Mouse (Mus musculus) granulocyte monocyte progenitor cell, adult 5-6 weeks (primary cell): ENCODE data around the gene Dennd1c. TPM values are rescaled to one million over a fixed set of nuclear protein-coding genes. Genes with fewer than 3 reads are reported as not detected.

ENCODE experiments used
- ATAC-seq: replicated peaks from 2 replicates; pipeline ENCODE4 v1.8.0; 2016; ENCODE audit warnings: mild to moderate bottlenecking, moderate TSS enrichment, inconsistent platforms; ENCODE audit not compliant: poor library complexity, severe bottlenecking
- total RNA-seq, 2 experiments: library from RNA; stranded (forward) in 1 of 2; stranded (reverse) in 1 of 2; fragments of 200-712, 200-1000 nt in 1 of 2; fragments of >200 nt in 1 of 2; fragmentation: Nextera tagmentation in 1 of 2; gene quantifications; 2 replicates each; pipeline ENCODE4 v1.2.3; 2014 to 2017

The Dennd1c gene
- total RNA-seq, 2 experiments from 2014 or later = 2.9 to 24.7 TPM

- no peak for ATAC-seq
Observed at GRCm38 (mm10) chr17:57056246-57056645, 22.1 kb downstream of the Dennd1c start.

DNA sequence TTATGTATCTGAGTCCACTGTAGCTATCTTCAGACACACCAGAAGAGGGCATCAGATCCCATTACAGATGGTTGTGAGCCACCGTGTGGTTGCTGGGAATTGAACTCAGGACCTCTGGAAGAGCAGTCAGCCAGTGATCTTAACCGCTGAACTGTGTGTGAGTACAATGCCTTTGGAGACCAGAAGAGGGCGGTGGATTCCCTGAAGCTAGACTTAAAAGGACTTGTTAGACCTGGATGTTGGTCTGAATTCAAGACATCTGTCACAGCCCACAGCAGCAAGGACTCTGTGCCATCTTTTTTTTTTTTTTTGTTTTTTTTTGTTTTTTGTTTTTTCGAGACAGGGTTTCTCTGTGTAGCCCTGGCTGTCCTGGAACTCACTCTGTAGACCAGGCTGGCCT lies 26.6 kb downstream of the Dennd1c start:
- peak; percentile 63 for ATAC-seq

DNA sequence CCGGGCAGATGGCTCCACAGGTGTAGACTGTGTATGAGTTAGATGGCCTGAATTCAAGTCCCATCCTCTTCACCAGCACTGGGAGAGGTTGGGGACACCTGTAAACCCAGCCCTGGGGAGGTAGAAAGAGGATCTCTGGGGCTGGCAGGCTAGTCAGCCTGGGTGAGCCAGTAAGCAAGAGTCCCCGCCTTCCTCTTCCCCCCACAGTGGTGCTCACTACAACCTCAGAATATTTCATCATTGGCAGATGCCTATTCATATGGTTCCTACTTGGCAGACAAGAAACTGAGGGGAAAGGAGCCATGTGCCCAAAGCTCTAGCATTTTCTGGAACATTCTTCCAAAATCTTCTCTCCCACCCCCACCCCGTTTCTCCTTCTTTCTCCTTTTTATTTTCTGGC lies 29.5 kb downstream of the Dennd1c start:
- peak; percentile 82 for ATAC-seq

DNA sequence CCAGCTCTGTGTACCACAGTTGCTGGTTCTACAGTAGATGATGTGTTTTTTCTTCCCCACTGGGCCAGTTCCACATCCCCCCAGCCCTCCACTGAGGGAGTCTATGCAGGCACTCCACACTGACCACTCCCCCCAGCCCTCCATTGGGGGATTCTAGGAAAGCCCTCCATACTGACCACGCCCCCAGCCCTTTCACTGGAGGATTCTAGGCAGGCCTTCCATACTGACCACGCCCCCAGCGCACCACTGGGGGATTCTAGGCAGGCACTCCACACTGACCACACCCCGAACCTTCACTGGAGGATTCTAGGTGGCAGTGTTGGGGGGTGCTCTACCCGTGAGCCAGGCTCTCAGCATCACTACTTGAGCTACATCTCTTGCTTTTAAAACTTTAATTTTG lies 30.9 kb downstream of the Dennd1c start:
- peak; percentile 42 for ATAC-seq

- ATAC-seq = no peak
Observed at GRCm38 (mm10) chr17:57041554-57041953, 36.8 kb downstream of the Dennd1c start, which contains the start of gene Slc25a41. Slc25a41 (minus strand) TSS chr17:57041654.

- peak; percentile 38; the same call in 1 of the 2 replicates for ATAC-seq
Observed at GRCm38 (mm10) chr17:57038978-57039377, 39.3 kb downstream of the Dennd1c start.

GRCm38 (mm10) chr17:57032854-57033253 lies 45.5 kb downstream of the Dennd1c start:
- ATAC-seq = no peak

DNA sequence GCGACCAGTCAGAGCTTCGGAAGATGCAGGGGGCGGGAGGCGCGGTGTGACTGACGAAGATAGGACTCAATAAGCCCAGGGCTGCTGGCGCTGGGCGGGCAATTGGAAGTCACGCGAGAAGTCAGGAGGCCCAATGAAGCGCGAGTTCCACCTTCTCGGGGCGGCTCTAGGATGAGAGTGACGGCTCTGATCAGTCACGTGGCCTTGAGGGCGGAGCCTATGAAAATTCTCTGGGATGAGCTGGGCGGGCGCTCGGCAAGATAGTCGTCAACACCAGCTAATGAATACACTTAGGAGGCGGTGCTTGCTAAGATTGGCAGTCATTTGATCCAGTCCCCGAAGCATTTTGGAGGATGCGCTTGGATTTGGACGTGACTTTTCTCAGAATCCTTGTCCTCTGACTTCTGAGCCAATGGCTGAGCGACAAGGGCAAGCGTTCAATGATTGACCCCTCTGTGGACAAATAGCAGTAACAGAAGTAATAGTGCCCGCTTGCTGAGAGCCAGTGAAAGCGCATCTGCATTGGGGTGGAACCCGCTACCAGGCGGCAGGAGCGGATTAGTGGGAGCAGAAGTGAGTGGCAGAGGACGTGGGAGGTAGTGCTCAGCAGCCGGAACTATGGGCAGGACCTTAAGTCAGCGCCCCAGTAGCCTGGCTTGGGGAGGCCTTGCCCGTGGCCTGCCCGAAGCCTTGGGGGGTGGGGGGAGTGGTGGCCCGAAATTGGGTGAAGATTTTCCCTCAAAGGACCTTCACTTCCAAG lies 46.5 kb downstream of the Dennd1c start:
- ATAC-seq = peak; percentile 80

- no peak for ATAC-seq
Observed at GRCm38 (mm10) chr17:57030931-57031660, 47.2 kb downstream of the Dennd1c start, which contains the start of gene Khsrp. Khsrp (minus strand) TSS chr17:57031522.

GRCm38 (mm10) chr17:57029691-57030090 lies 48.6 kb downstream of the Dennd1c start:
- ATAC-seq = no peak

DNA sequence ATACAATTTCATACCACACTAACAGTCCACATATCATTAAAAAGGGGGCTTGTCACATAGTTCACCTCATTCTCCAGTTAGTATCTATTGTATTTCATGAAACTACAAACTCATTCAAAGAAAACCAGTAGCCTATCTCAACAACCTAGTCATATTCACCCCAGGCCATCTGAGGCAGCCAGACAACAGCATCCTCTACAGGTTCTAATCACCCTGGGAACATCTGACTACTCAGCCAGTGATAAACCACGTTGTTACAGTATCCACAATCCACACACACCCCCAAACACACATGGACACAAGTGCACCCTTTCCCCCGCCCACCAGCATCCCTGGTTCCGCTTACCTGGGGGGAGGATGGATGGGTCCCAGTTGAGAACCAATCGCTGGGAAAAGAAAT lies 50.8 kb downstream of the Dennd1c start:
- no peak for ATAC-seq

DNA sequence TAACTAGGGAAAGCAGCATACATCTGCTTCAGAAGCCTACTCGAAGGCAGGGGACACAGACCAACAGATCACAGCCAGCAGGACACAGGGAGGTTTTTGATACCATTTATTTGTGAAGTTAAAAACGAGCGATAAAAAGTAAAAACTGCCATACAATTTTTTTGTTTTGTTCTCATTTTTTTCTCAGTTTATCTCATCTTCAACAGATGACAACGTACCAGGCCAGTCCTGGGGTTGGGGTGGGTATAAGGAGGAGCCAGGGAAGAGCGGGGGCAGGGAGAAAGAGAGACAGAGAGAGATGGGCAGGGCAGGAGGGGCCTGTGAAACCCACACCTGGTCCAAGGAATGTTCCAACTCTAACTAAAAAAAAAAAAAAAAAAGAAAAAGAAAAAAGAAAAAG lies 57.4 kb downstream of the Dennd1c start:
- ATAC-seq = no peak

GRCm38 (mm10) chr17:57019693-57020092 lies 58.6 kb downstream of the Dennd1c start:
- no peak for ATAC-seq

Other genes with a start within 250 kb of the Dennd1c start
- gene Rfx2, start 247.5 kb downstream of the Dennd1c start, total RNA-seq (2014; fragmentation: Nextera tagmentation) = 4.4 and 6.4 TPM in 2 replicates
- gene Rfx2, start 247.5 kb downstream of the Dennd1c start, total RNA-seq (2017) = 1.6 and 2.8 TPM in 2 replicates
- gene Acsbg2, start 204.1 kb downstream of the Dennd1c start, total RNA-seq (2014; fragmentation: Nextera tagmentation) = not detected in 2 replicates
- not detected in 2 replicates for gene Acsbg2, start 204.1 kb downstream of the Dennd1c start, total RNA-seq (2017)
- gene 1700061G19Rik, start 203.0 kb downstream of the Dennd1c start, total RNA-seq (2014; fragmentation: Nextera tagmentation) = 0.47 TPM in 1 of 2 replicates, not detected in the other
- 0.17 TPM in 1 of 2 replicates, not detected in the other for gene 1700061G19Rik, start 203.0 kb downstream of the Dennd1c start, total RNA-seq (2017)
- gene Mllt1, start 143.1 kb downstream of the Dennd1c start, total RNA-seq (2014; fragmentation: Nextera tagmentation) = 20.6 and 26.9 TPM in 2 replicates
- gene Mllt1, start 143.1 kb downstream of the Dennd1c start, total RNA-seq (2017) = 16.6 and 17.0 TPM in 2 replicates
- not detected in 2 replicates for gene Acer1, start 96.4 kb downstream of the Dennd1c start, total RNA-seq (2014; fragmentation: Nextera tagmentation)
- gene Acer1, start 96.4 kb downstream of the Dennd1c start, total RNA-seq (2017) = not detected in 2 replicates
- 48.8 and 80.1 TPM in 2 replicates for gene Clpp, start 88.2 kb downstream of the Dennd1c start, total RNA-seq (2014; fragmentation: Nextera tagmentation)
- 88.7 and 94.7 TPM in 2 replicates for gene Clpp, start 88.2 kb downstream of the Dennd1c start, total RNA-seq (2017)
- gene Alkbh7, start 81.2 kb downstream of the Dennd1c start, total RNA-seq (2014; fragmentation: Nextera tagmentation) = 11.3 and 24.4 TPM in 2 replicates
- 17.3 and 18.7 TPM in 2 replicates for gene Alkbh7, start 81.2 kb downstream of the Dennd1c start, total RNA-seq (2017)
- not detected in 2 replicates for gene Pspn, start 78.5 kb downstream of the Dennd1c start, total RNA-seq (2014; fragmentation: Nextera tagmentation)
- not detected in 2 replicates for gene Pspn, start 78.5 kb downstream of the Dennd1c start, total RNA-seq (2017)
- 47.6 and 63.8 TPM in 2 replicates for gene Gtf2f1, start 67.2 kb downstream of the Dennd1c start, total RNA-seq (2014; fragmentation: Nextera tagmentation)
- gene Gtf2f1, start 67.2 kb downstream of the Dennd1c start, total RNA-seq (2017) = 103 and 116 TPM in 2 replicates
- not detected in 2 replicates for gene Gm17949, start 67.0 kb downstream of the Dennd1c start, total RNA-seq (2014; fragmentation: Nextera tagmentation)
- gene Gm17949, start 67.0 kb downstream of the Dennd1c start, total RNA-seq (2017) = not detected in 2 replicates
- gene Khsrp, start 47.0 kb downstream of the Dennd1c start, total RNA-seq (2014; fragmentation: Nextera tagmentation) = 96.6 and 149 TPM in 2 replicates
- 68.9 and 84.0 TPM in 2 replicates for gene Khsrp, start 47.0 kb downstream of the Dennd1c start, total RNA-seq (2017)
- gene Slc25a41, start 36.9 kb downstream of the Dennd1c start, total RNA-seq (2014; fragmentation: Nextera tagmentation) = not detected in 2 replicates
- gene Slc25a41, start 36.9 kb downstream of the Dennd1c start, total RNA-seq (2017) = not detected in 2 replicates
- not detected in 2 replicates for gene Crb3, start 19.4 kb downstream of the Dennd1c start, total RNA-seq (2014; fragmentation: Nextera tagmentation)
- not detected in 2 replicates for gene Crb3, start 19.4 kb downstream of the Dennd1c start, total RNA-seq (2017)
- gene Slc25a23, start 18.7 kb downstream of the Dennd1c start, total RNA-seq (2014; fragmentation: Nextera tagmentation) = 15.2 and 23.8 TPM in 2 replicates
- gene Slc25a23, start 18.7 kb downstream of the Dennd1c start, total RNA-seq (2017) = 1.6 and 1.7 TPM in 2 replicates
- gene Tubb4a, start 9.3 kb upstream of the Dennd1c start, total RNA-seq (2014; fragmentation: Nextera tagmentation) = not detected in 2 replicates
- gene Tubb4a, start 9.3 kb upstream of the Dennd1c start, total RNA-seq (2017) = not detected in 2 replicates
- gene Tnfsf9, start 26.8 kb upstream of the Dennd1c start, total RNA-seq (2014; fragmentation: Nextera tagmentation) = 0.28 and 1.1 TPM in 2 replicates
- 0.60 and 3.0 TPM in 2 replicates for gene Tnfsf9, start 26.8 kb upstream of the Dennd1c start, total RNA-seq (2017)
- not detected in 2 replicates for gene Cd70, start 71.3 kb upstream of the Dennd1c start, total RNA-seq (2014; fragmentation: Nextera tagmentation)
- not detected in 2 replicates for gene Cd70, start 71.3 kb upstream of the Dennd1c start, total RNA-seq (2017)
- 6.4 and 7.6 TPM in 2 replicates for gene Tnfsf14, start 115.7 kb upstream of the Dennd1c start, total RNA-seq (2014; fragmentation: Nextera tagmentation)
- gene Tnfsf14, start 115.7 kb upstream of the Dennd1c start, total RNA-seq (2017) = 5.2 and 5.8 TPM in 2 replicates
- 59.6 and 67.4 TPM in 2 replicates for gene C3, start 149.6 kb upstream of the Dennd1c start, total RNA-seq (2014; fragmentation: Nextera tagmentation)
- 146 and 183 TPM in 2 replicates for gene C3, start 149.6 kb upstream of the Dennd1c start, total RNA-seq (2017)
- gene Gpr108, start 169.9 kb upstream of the Dennd1c start, total RNA-seq (2014; fragmentation: Nextera tagmentation) = 26.6 and 27.2 TPM in 2 replicates
- gene Gpr108, start 169.9 kb upstream of the Dennd1c start, total RNA-seq (2017) = 18.9 and 20.9 TPM in 2 replicates
- 8.3 and 9.9 TPM in 2 replicates for gene Trip10, start 170.9 kb upstream of the Dennd1c start, total RNA-seq (2014; fragmentation: Nextera tagmentation)
- gene Trip10, start 170.9 kb upstream of the Dennd1c start, total RNA-seq (2017) = 5.6 and 8.6 TPM in 2 replicates
- gene Vav1, start 200.6 kb upstream of the Dennd1c start, total RNA-seq (2014; fragmentation: Nextera tagmentation) = 139 and 141 TPM in 2 replicates
- 284 and 301 TPM in 2 replicates for gene Vav1, start 200.6 kb upstream of the Dennd1c start, total RNA-seq (2017)